ENCODE assay signal across 11 mouse cellular contexts in genomic region chr14:105360530-105360929, GRCm38 (mm10).
DNase-seq lines count a peak whose midpoint lies in the region; ATAC-seq and TF ChIP-seq lines count a peak whose summit lies in the region.
"Had no signal": no experiment of that assay in that cellular context is flagged by ENCODE, and none has a peak within 500 bp of the region (broad histone marks: within the 10 kb centered on the region; RNA-seq: fewer than 3 reads in every experiment).

No protein-coding gene starts in this region.

- no peak for TF ChIP-seq CTCF in lung, embryonic 14.5 days (IDR thresholded peaks at IDR 0.05; ENCODE audit: low read depth)
- TF ChIP-seq CTCF in lung, postnatal 0 days (IDR thresholded peaks at IDR 0.05): no peak

- peak; percentile 69 for DNase-seq in lung, embryonic 14.5 days
- DNase-seq in lung, postnatal 0 days (ENCODE audit: low spot score): no peak
- DNase-seq in adrenal gland, postnatal 36 days: peak; percentile 72 to 77
- peak; percentile 57 for DNase-seq in ovary, postnatal 36 days (ENCODE audit: low spot score)
- DNase-seq in layer of hippocampus, adult 11-12 months (ENCODE audit: low spot score): no peak
- no peak for DNase-seq in cerebellum, postnatal 36 days
- DNase-seq in cerebellum, adult 9-11 months: no peak
- DNase-seq: kidney, adult 9 months had no signal

- ATAC-seq in lung, embryonic 14.5 days (ENCODE audit: insufficient read depth): peak; percentile 82; the same call in 1 of the 2 replicates
- no peak for ATAC-seq in lung, postnatal 0 days
- ATAC-seq in heart, embryonic 13.5 days (ENCODE audit: extremely low read depth, insufficient number of reproducible peaks, low FRiP score, low TSS enrichment): no peak

- no peaks in the 10 kb centered on the region for H3K27me3 ChIP-seq in lung, embryonic 14.5 days (ENCODE audit: insufficient read depth, low read length)
- no peaks in the 10 kb centered on the region for H3K27me3 ChIP-seq in lung, postnatal 0 days (replicated peaks; ENCODE audit: insufficient read depth, low read length)
- H3K27me3 ChIP-seq in heart, embryonic 13.5 days (replicated peaks): no peaks in the 10 kb centered on the region
- H3K27me3 ChIP-seq: embryonic facial prominence, embryonic 12.5 days; limb, embryonic 13.5 days had no signal

- TF ChIP-seq EP300 in lung, postnatal 0 days (IDR thresholded peaks at IDR 0.05): no peak

- H3K4me1 ChIP-seq in lung, embryonic 14.5 days (ENCODE audit: insufficient read depth): no peaks in the 10 kb centered on the region
- H3K4me1 ChIP-seq in lung, postnatal 0 days (ENCODE audit: insufficient read depth, low read depth, low read length): no peaks in the 10 kb centered on the region
- peaks cover 32% of the 10 kb centered on the region for H3K4me1 ChIP-seq in heart, embryonic 13.5 days
- H3K4me1 ChIP-seq: embryonic facial prominence, embryonic 12.5 days; limb, embryonic 13.5 days had no signal

- WGBS in lung, embryonic 14.5 days: 26% methylated on average over 6 of the region's 6 CpGs
- 32% methylated on average over 6 of the region's 6 CpGs for WGBS in lung, postnatal 0 days
- WGBS in heart, embryonic 13.5 days: 12% methylated on average over 6 of the region's 6 CpGs

- no peak overlapping the region for H3K4me2 ChIP-seq in lung, embryonic 14.5 days
- H3K4me2 ChIP-seq in lung, postnatal 0 days (replicated peaks; ENCODE audit: low read depth, low read length): no peak overlapping the region
- peak overlapping the region; percentile 4; the same call in 1 of the 2 replicates for H3K4me2 ChIP-seq in heart, embryonic 13.5 days
- H3K4me2 ChIP-seq: embryonic facial prominence, embryonic 12.5 days; limb, embryonic 13.5 days had no signal

- no peaks in the 10 kb centered on the region for H3K9me3 ChIP-seq in lung, embryonic 14.5 days (ENCODE audit: low read depth, low read length)
- no peaks in the 10 kb centered on the region for H3K9me3 ChIP-seq in lung, postnatal 0 days (ENCODE audit: low read length)
- H3K9me3 ChIP-seq in heart, embryonic 13.5 days: no peaks in the 10 kb centered on the region
- H3K9me3 ChIP-seq: embryonic facial prominence, embryonic 12.5 days; limb, embryonic 13.5 days had no signal

- H3K36me3 ChIP-seq in lung, embryonic 14.5 days (ENCODE audit: insufficient read depth): no peaks in the 10 kb centered on the region
- no peaks in the 10 kb centered on the region for H3K36me3 ChIP-seq in lung, postnatal 0 days (ENCODE audit: insufficient read depth, low read length)
- no peaks in the 10 kb centered on the region for H3K36me3 ChIP-seq in heart, embryonic 13.5 days
- H3K36me3 ChIP-seq: embryonic facial prominence, embryonic 12.5 days; limb, embryonic 13.5 days had no signal

- no peak overlapping the region for H3K9ac ChIP-seq in lung, embryonic 14.5 days
- H3K9ac ChIP-seq in lung, postnatal 0 days (replicated peaks; ENCODE audit: low read depth): no peak overlapping the region
- H3K9ac ChIP-seq in heart, embryonic 13.5 days: no peak overlapping the region
- H3K9ac ChIP-seq: embryonic facial prominence, embryonic 12.5 days; limb, embryonic 13.5 days had no signal

- H3K4me3 ChIP-seq in lung, embryonic 14.5 days (ENCODE audit: low read depth, low read length): no peak overlapping the region
- no peak overlapping the region for H3K4me3 ChIP-seq in lung, postnatal 0 days (ENCODE audit: low read depth, low read length)
- H3K4me3 ChIP-seq in heart, embryonic 13.5 days: no peak overlapping the region
- H3K4me3 ChIP-seq: embryonic facial prominence, embryonic 12.5 days; limb, embryonic 13.5 days had no signal

- H3K27ac ChIP-seq in lung, embryonic 14.5 days (ENCODE audit: low read depth): no peak overlapping the region
- no peak overlapping the region for H3K27ac ChIP-seq in lung, postnatal 0 days (ENCODE audit: low read length)
- peak overlapping the region; percentile 72 for H3K27ac ChIP-seq in heart, embryonic 13.5 days (replicated peaks)
- H3K27ac ChIP-seq: embryonic facial prominence, embryonic 12.5 days; limb, embryonic 13.5 days had no signal

Comparison
In these comparisons a context has a peak if more than half of its experiments do, and no peak if none do; other contexts are left out.
1. DNase-seq: peak in lung, embryonic 14.5 days (single experiment), adrenal gland, postnatal 36 days (2 of 2) and ovary, postnatal 36 days (single experiment); none in lung, postnatal 0 days (single experiment), layer of hippocampus, adult 11-12 months (single experiment), cerebellum, postnatal 36 days (0 of 2) and cerebellum, adult 9-11 months (single experiment).